Mouse (Mus musculus): ENCODE measurements at regions not wholly inside any gene's neighbourhood (a gene's known extent, or its start where the extent isn't known, plus 50 kb on each side); places are given as distances from the start of the nearest gene placed in this dataset.

- no peak for TF ChIP-seq CTCF (IDR thresholded peaks at IDR 0.05; ENCODE audit: low read depth)
- no peak for TF ChIP-seq EP300 (IDR thresholded peaks at IDR 0.05; ENCODE audit: low read depth)
Observed at GRCm38 (mm10) chr15:38575254-38575653, 1149.9 kb downstream of the 4930447A16Rik start.
